Comparison of ENCODE assay signal across 8 mouse cellular contexts in genomic region chr17:28517441-28517955, GRCm38 (mm10). TPM values are rescaled to one million over a fixed set of nuclear protein-coding genes. Genes with fewer than 3 reads are reported as not detected.
DNase-seq lines count a peak whose midpoint lies in the region; ATAC-seq and TF ChIP-seq lines count a peak whose summit lies in the region.

Gene Fkbp5 (minus strand): TSS chr17:28517527.

- no peaks in the 10 kb centered on the region for H3K36me3 ChIP-seq in intestine, postnatal 0 days (ENCODE audit: control insufficient read depth, insufficient read depth)
- H3K36me3 ChIP-seq in limb, embryonic 14.5 days (ENCODE audit: control insufficient read depth, insufficient read depth, low read length), result no peaks in the 10 kb centered on the region
- no peaks in the 10 kb centered on the region for H3K36me3 ChIP-seq in midbrain, embryonic 13.5 days
- H3K36me3 ChIP-seq in stomach, embryonic 16.5 days (ENCODE audit: control insufficient read depth, insufficient read depth, low read length), result no peaks in the 10 kb centered on the region

- no peaks in the 10 kb centered on the region for H3K9me3 ChIP-seq in intestine, postnatal 0 days (ENCODE audit: control insufficient read depth)
- no peaks in the 10 kb centered on the region for H3K9me3 ChIP-seq in limb, embryonic 14.5 days (ENCODE audit: control insufficient read depth, low read length)
- H3K9me3 ChIP-seq in midbrain, embryonic 13.5 days, result no peaks in the 10 kb centered on the region
- no peaks in the 10 kb centered on the region for H3K9me3 ChIP-seq in stomach, embryonic 16.5 days (replicated peaks; ENCODE audit: control insufficient read depth, low read length)

- TF ChIP-seq POLR2A in limb, embryonic 14.5 days (IDR thresholded peaks at IDR 0.05; ENCODE audit: borderline replicate concordance, extremely low read depth, insufficient read depth, insufficient read length), result no peak

- H3K27ac ChIP-seq in intestine, postnatal 0 days (ENCODE audit: low read depth, low read length), result peak within 1 kb of the TSS; percentile 92
- H3K27ac ChIP-seq in limb, embryonic 14.5 days (replicated peaks; ENCODE audit: low read depth, low read length), result peak within 1 kb of the TSS; percentile 73
- H3K27ac ChIP-seq in midbrain, embryonic 13.5 days, result peak within 1 kb of the TSS; percentile 73
- peak within 1 kb of the TSS; percentile 95 for H3K27ac ChIP-seq in stomach, embryonic 16.5 days (ENCODE audit: low read length)

- 19% methylated on average over 16 of the region's 16 CpGs for WGBS in intestine, postnatal 0 days
- 3% methylated on average over 16 of the region's 16 CpGs for WGBS in limb, embryonic 14.5 days
- 3% methylated on average over 16 of the region's 16 CpGs for WGBS in midbrain, embryonic 13.5 days
- WGBS in stomach, embryonic 16.5 days, result 4% methylated on average over 16 of the region's 16 CpGs

- no peaks in the 10 kb centered on the region for H3K27me3 ChIP-seq in intestine, postnatal 0 days (replicated peaks; ENCODE audit: control insufficient read depth, insufficient read depth, low read length)
- H3K27me3 ChIP-seq in limb, embryonic 14.5 days (ENCODE audit: control insufficient read depth, insufficient read depth, low read length), result no peaks in the 10 kb centered on the region
- H3K27me3 ChIP-seq in midbrain, embryonic 13.5 days, result peaks cover 48% of the 10 kb centered on the region
- no peaks in the 10 kb centered on the region; the same call in 1 of the 2 replicates for H3K27me3 ChIP-seq in stomach, embryonic 16.5 days (ENCODE audit: control insufficient read depth, insufficient read depth, low read length)

- H3K4me2 ChIP-seq in intestine, postnatal 0 days (replicated peaks; ENCODE audit: low read depth), result peak within 1 kb of the TSS; percentile 68
- H3K4me2 ChIP-seq in limb, embryonic 14.5 days (replicated peaks; ENCODE audit: low read depth, low read length, severe bottlenecking), result peak within 1 kb of the TSS; percentile 96
- H3K4me2 ChIP-seq in midbrain, embryonic 13.5 days (replicated peaks), result peak within 1 kb of the TSS; percentile 84
- H3K4me2 ChIP-seq in stomach, embryonic 16.5 days (ENCODE audit: low read depth, low read length), result peak within 1 kb of the TSS; percentile 96

- H3K4me3 ChIP-seq in intestine, postnatal 0 days (ENCODE audit: low read depth, low read length), result peak within 1 kb of the TSS; percentile 36
- H3K4me3 ChIP-seq in limb, embryonic 14.5 days (replicated peaks; ENCODE audit: low read length), result peak within 1 kb of the TSS; percentile 47
- peak within 1 kb of the TSS; percentile 47 for H3K4me3 ChIP-seq in midbrain, embryonic 13.5 days (replicated peaks)
- peak within 1 kb of the TSS; percentile 52 for H3K4me3 ChIP-seq in stomach, embryonic 16.5 days (replicated peaks; ENCODE audit: low read length)

- no peak for TF ChIP-seq CTCF in intestine, postnatal 0 days (IDR thresholded peaks at IDR 0.05; ENCODE audit: low read depth)

- peak within 1 kb of the TSS; percentile 67 for H3K9ac ChIP-seq in intestine, postnatal 0 days (ENCODE audit: low read depth, low read length)
- peak within 1 kb of the TSS; percentile 59 for H3K9ac ChIP-seq in limb, embryonic 14.5 days (ENCODE audit: low read depth, low read length, severe bottlenecking)
- H3K9ac ChIP-seq in midbrain, embryonic 13.5 days (replicated peaks), result peak within 1 kb of the TSS; percentile 76
- H3K9ac ChIP-seq in stomach, embryonic 16.5 days (ENCODE audit: low read length), result peak within 1 kb of the TSS; percentile 78

- no peak for ATAC-seq in intestine, postnatal 0 days
- peak; percentile 55 for ATAC-seq in limb, embryonic 14.5 days (ENCODE audit: low FRiP score, low read depth)
- peak; percentile 57 for ATAC-seq in midbrain, embryonic 13.5 days
- ATAC-seq in stomach, embryonic 16.5 days (ENCODE audit: insufficient read depth, low FRiP score), result peak; percentile 55

- H3K4me1 ChIP-seq in intestine, postnatal 0 days (replicated peaks; ENCODE audit: control insufficient read depth, insufficient read depth, low read length), result peaks cover 18% of the 10 kb centered on the region; the same call in 1 of the 2 replicates
- H3K4me1 ChIP-seq in limb, embryonic 14.5 days (ENCODE audit: control insufficient read depth, insufficient read depth, low read length), result peaks cover 26% of the 10 kb centered on the region
- H3K4me1 ChIP-seq in midbrain, embryonic 13.5 days (replicated peaks), result peaks cover 23% of the 10 kb centered on the region
- peaks cover 40% of the 10 kb centered on the region for H3K4me1 ChIP-seq in stomach, embryonic 16.5 days (ENCODE audit: control insufficient read depth, insufficient read depth, low read length)

- DNase-seq in embryo, embryonic 10 days (ENCODE audit: low spot score), result peak; percentile 22
- DNase-seq in embryo, embryonic 9.5 days (ENCODE audit: extremely low spot score), result no peak
- DNase-seq in embryo, embryonic 10.5 days (ENCODE audit: low spot score), result peak; percentile 54
- peak; percentile 96 for DNase-seq in heart, adult 18-20 months
- DNase-seq in limb, embryonic 14.5 days (ENCODE audit: low spot score), result peak; percentile 82

RNA-seq across cellular contexts. Expression of gene Fkbp5, which starts in this region (rescaled TPM):
- total RNA-seq in heart, adult 18-20 months (2021), result 100 to 1,000 TPM in 1 of 2 experiments, 10 to 100 TPM in 1; 65.4 to 103 TPM
- 9.7 and 10.1 TPM in 2 replicates for polyA plus RNA-seq in intestine, postnatal 0 days (2015; fragmentation: Nextera tagmentation; extraction: Ambion mirVana)
- 21.4 and 23.3 TPM in 2 replicates for polyA plus RNA-seq in limb, embryonic 14.5 days (2012; rRNA removed)
- 8.7 and 9.2 TPM in 2 replicates for polyA plus RNA-seq in limb, embryonic 14.5 days (2014; fragmentation: Nextera tagmentation; extraction: Ambion mirVana)
- polyA plus RNA-seq in midbrain, embryonic 13.5 days (2015; fragmentation: Nextera tagmentation; extraction: Ambion mirVana), result 30.0 and 30.9 TPM in 2 replicates
- polyA plus RNA-seq in stomach, embryonic 16.5 days (2015; fragmentation: Nextera tagmentation; extraction: Ambion mirVana), result 25.5 and 27.1 TPM in 2 replicates
